ENCODE assay signal across 23 mouse cellular contexts in the genomic region with DNA sequence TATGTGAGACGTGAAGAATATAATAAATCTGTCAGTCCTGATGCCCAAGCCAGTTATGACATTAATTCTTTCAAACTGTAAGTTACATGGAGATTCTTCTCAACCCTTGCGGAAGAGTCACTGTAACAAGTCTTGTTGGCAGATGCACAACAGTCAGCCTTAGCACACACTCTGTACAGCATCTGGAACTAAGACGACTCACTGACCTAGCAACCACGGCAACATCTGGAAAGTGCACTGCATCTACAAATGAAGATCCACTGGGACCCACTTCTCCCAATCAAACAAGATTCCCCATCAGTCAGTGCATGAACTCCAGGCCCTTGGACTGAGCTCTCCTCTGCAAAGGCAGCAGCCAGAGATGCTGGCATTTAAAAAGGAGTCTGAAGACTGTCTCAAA.
DNase-seq lines count a peak whose midpoint lies in the region; ATAC-seq lines count a peak whose summit lies in the region.
"Had no signal": no experiment of that assay in that cellular context is flagged by ENCODE, and none has a peak within 500 bp of the region (broad histone marks: within the 10 kb centered on the region; RNA-seq: fewer than 3 reads in every experiment).

No protein-coding gene starts in this region.

- H3K4me2 ChIP-seq in embryonic facial prominence, embryonic 13.5 days: no peak overlapping the region
- H3K4me2 ChIP-seq in limb, embryonic 15.5 days: no peak overlapping the region
- H3K4me2 ChIP-seq: forebrain, embryonic 12.5 days had no signal

- DNase-seq in frontal cortex, adult 2 months (ENCODE audit: extremely low spot score in 1 of 2, low spot score in 1 of 2): no peak
- DNase-seq in gastrocnemius, adult 8-10 months (ENCODE audit: low spot score in 2 of 2): peak; percentile 4 to 5
- no peak for DNase-seq in lung, postnatal 10 days
- DNase-seq in kidney, postnatal 14 days: no peak
- DNase-seq in heart, postnatal 4 days: no peak
- DNase-seq: adrenal gland, postnatal 14 days; cerebellum, adult 11-12 months; cerebellum, adult 9-10 months; cerebellum, postnatal 25 days; heart, adult 18-20 months; heart, postnatal 10 days had no signal

- no peak overlapping the region for H3K9ac ChIP-seq in embryonic facial prominence, embryonic 13.5 days
- no peak overlapping the region for H3K9ac ChIP-seq in limb, embryonic 15.5 days
- H3K9ac ChIP-seq: forebrain, embryonic 12.5 days had no signal

- no peaks in the 10 kb centered on the region for H3K27me3 ChIP-seq in embryonic facial prominence, embryonic 13.5 days
- H3K27me3 ChIP-seq in limb, embryonic 15.5 days: no peaks in the 10 kb centered on the region
- H3K27me3 ChIP-seq: CH12.LX; forebrain, embryonic 12.5 days; Patski had no signal

- peaks cover 4% of the 10 kb centered on the region; the same call in 1 of the 2 replicates for H3K4me1 ChIP-seq in embryonic facial prominence, embryonic 13.5 days
- no peaks in the 10 kb centered on the region for H3K4me1 ChIP-seq in limb, embryonic 15.5 days
- H3K4me1 ChIP-seq: forebrain, embryonic 12.5 days; heart, embryonic 10.5 days had no signal

- 0 out of 2 replicates have a peak overlapping the region, but pooled peaks have one; percentile 0 for H3K27ac ChIP-seq in embryonic facial prominence, embryonic 13.5 days
- peak overlapping the region; percentile 5 for H3K27ac ChIP-seq in limb, embryonic 15.5 days
- H3K27ac ChIP-seq: forebrain, embryonic 12.5 days; heart, embryonic 10.5 days had no signal

- 48% methylated on average over 4 of the region's 4 CpGs for WGBS in embryonic facial prominence, embryonic 13.5 days
- WGBS in limb, embryonic 15.5 days: 50% methylated on average over 4 of the region's 4 CpGs

- ATAC-seq in frontal cortex, adult (ENCODE audit: low TSS enrichment): peak; percentile 47; the same call in 1 of the 2 replicates
- no peak for ATAC-seq in embryonic facial prominence, embryonic 13.5 days (ENCODE audit: insufficient number of reproducible peaks, insufficient read depth, low FRiP score, low TSS enrichment, low read depth)
- no peak for ATAC-seq in limb, embryonic 15.5 days (ENCODE audit: insufficient number of reproducible peaks, low FRiP score, low TSS enrichment, low read depth)
- ATAC-seq: activated CD4-positive, CD25-positive, alpha-beta regulatory T cell, adult 4 months; forebrain, embryonic 16.5 days; hindbrain, embryonic 16.5 days; inflammation-experienced regulatory T-cells, adult 6 months; intestine, postnatal 0 days; Patski had no signal

- no peaks in the 10 kb centered on the region for H3K9me3 ChIP-seq in embryonic facial prominence, embryonic 13.5 days
- no peaks in the 10 kb centered on the region for H3K9me3 ChIP-seq in limb, embryonic 15.5 days
- H3K9me3 ChIP-seq: forebrain, embryonic 12.5 days; heart, embryonic 10.5 days had no signal

- H3K4me3 ChIP-seq in embryonic facial prominence, embryonic 13.5 days: no peak overlapping the region
- no peak overlapping the region for H3K4me3 ChIP-seq in limb, embryonic 15.5 days
- H3K4me3 ChIP-seq: forebrain, embryonic 12.5 days; heart, embryonic 10.5 days had no signal

- no peaks in the 10 kb centered on the region for H3K36me3 ChIP-seq in embryonic facial prominence, embryonic 13.5 days
- H3K36me3 ChIP-seq in limb, embryonic 15.5 days: no peaks in the 10 kb centered on the region
- H3K36me3 ChIP-seq: forebrain, embryonic 12.5 days; heart, embryonic 10.5 days had no signal

Comparison
In these comparisons a context has a peak if more than half of its experiments do, and no peak if none do; other contexts are left out.
1. DNase-seq: peak in gastrocnemius, adult 8-10 months (2 of 2); none in frontal cortex, adult 2 months (0 of 2), lung, postnatal 10 days (single experiment), kidney, postnatal 14 days (single experiment) and heart, postnatal 4 days (single experiment).